Mouse (Mus musculus): ENCODE data around the gene Gm45808.
"Not testable (repeated sequence)": the region's sequence is repeated elsewhere in the genome, so short reads cannot be mapped to it uniquely, and the experiment has no call there.

Gene Gm45808

GRCm38 (mm10) chr7:45509181-45509882 is 22.7 kb upstream of the Gm45808 start:
- no peak for DNase-seq (ENCODE audit: low read depth)

- DNase-seq (ENCODE audit: low read depth) = peak; percentile 73
Observed at GRCm38 (mm10) chr7:45508561-45508960, 21.9 kb upstream of the Gm45808 start.

- DNase-seq (ENCODE audit: low read depth) = no peak
Observed at GRCm38 (mm10) chr7:45507583-45507982, 21.0 kb upstream of the Gm45808 start.

- DNase-seq (ENCODE audit: low read depth) = no peak
Observed at GRCm38 (mm10) chr7:45498427-45498826, 11.8 kb upstream of the Gm45808 start.

- DNase-seq (ENCODE audit: low read depth) = no peak
Observed at GRCm38 (mm10) chr7:45494548-45494947, 7.9 kb upstream of the Gm45808 start.

- no peak for DNase-seq (ENCODE audit: low read depth)
Observed at GRCm38 (mm10) chr7:45492951-45493350, 6.3 kb upstream of the Gm45808 start.

GRCm38 (mm10) chr7:45492225-45492844 is 5.7 kb upstream of the Gm45808 start:
- DNase-seq (ENCODE audit: low read depth) = no peak

- DNase-seq (ENCODE audit: low read depth) = peak; percentile 42
Observed at GRCm38 (mm10) chr7:45491264-45491663, 4.7 kb upstream of the Gm45808 start.

GRCm38 (mm10) chr7:45490822-45491221 is 4.2 kb upstream of the Gm45808 start:
- peak; percentile 85 for DNase-seq (ENCODE audit: low read depth)

- no peak for DNase-seq (ENCODE audit: low read depth)
Observed at GRCm38 (mm10) chr7:45489578-45489977, 3.0 kb upstream of the Gm45808 start.

- no peak for DNase-seq (ENCODE audit: low read depth)
Observed at GRCm38 (mm10) chr7:45488293-45489204, 1.9 kb upstream of the Gm45808 start, which contains the start of gene Dhdh. TSS of gene Dhdh (minus strand) at chr7:45488805.

- DNase-seq (ENCODE audit: low read depth) = no peak
Observed at GRCm38 (mm10) chr7:45487861-45488292, 1.3 kb upstream of the Gm45808 start.

- no peak for DNase-seq (ENCODE audit: low read depth)
Observed at GRCm38 (mm10) chr7:45486158-45486557, 453 bp downstream of the Gm45808 start.

- DNase-seq (ENCODE audit: low read depth) = not testable (repeated sequence)
Observed at GRCm38 (mm10) chr7:45484985-45485384, 1.6 kb downstream of the Gm45808 start.

- no peak for DNase-seq (ENCODE audit: low read depth)
Observed at GRCm38 (mm10) chr7:45482166-45482565, 4.4 kb downstream of the Gm45808 start.

GRCm38 (mm10) chr7:45481374-45481927 is 5.2 kb downstream of the Gm45808 start, which contains the start of gene Tulp2:
TSS of gene Tulp2 (plus strand) at chr7:45481877.
- peak; percentile 83 for DNase-seq (ENCODE audit: low read depth)

GRCm38 (mm10) chr7:45480310-45480709 is 6.3 kb downstream of the Gm45808 start:
- not testable (repeated sequence) for DNase-seq (ENCODE audit: low read depth)

GRCm38 (mm10) chr7:45478774-45479173 is 7.8 kb downstream of the Gm45808 start:
- DNase-seq (ENCODE audit: low read depth) = no peak

- peak; percentile 87 for DNase-seq (ENCODE audit: low read depth)
Observed at GRCm38 (mm10) chr7:45477003-45477402, 9.6 kb downstream of the Gm45808 start.

GRCm38 (mm10) chr7:45476453-45476852 is 10.2 kb downstream of the Gm45808 start:
- DNase-seq (ENCODE audit: low read depth) = no peak

- DNase-seq (ENCODE audit: low read depth) = peak; percentile 61
Observed at GRCm38 (mm10) chr7:45475291-45475969, 11.2 kb downstream of the Gm45808 start.
